Mouse (Mus musculus) cortical plate, adult 2 months (tissue): ENCODE results near the gene Taf8. TPM values are rescaled to one million over a fixed set of nuclear protein-coding genes. Genes with fewer than 3 reads are reported as not detected.

Experiments
- H3K27ac ChIP-seq: fragments of 200-500 bp; 2 replicates; pipeline ENCODE4 v1.5.1; 2012; ENCODE audit warnings: low read length, control low read depth, inconsistent platforms; ENCODE audit not compliant: insufficient read depth
- H3K4me1 ChIP-seq: fragments of 200-500 bp; 2 replicates; pipeline ENCODE4 v1.6.1; 2011; ENCODE audit warnings: low read length; ENCODE audit not compliant: control insufficient read depth, insufficient read depth
- H3K4me3 ChIP-seq: fragments of 200-500 bp; 2 replicates; pipeline ENCODE4 v1.5.1; 2011; ENCODE audit warnings: mild to moderate bottlenecking, low read length, control low read depth; ENCODE audit not compliant: insufficient read depth
- CTCF ChIP-seq: fragments of 200-500 bp; IDR thresholded peaks from 2 replicates; pipeline ENCODE4 v1.5.1; 2011; ENCODE audit warnings: mild to moderate bottlenecking, control low read depth, low read length; ENCODE audit not compliant: insufficient read depth; ENCODE audit errors: extremely low read depth
- POLR2A ChIP-seq: fragments of 200-500 bp; IDR thresholded peaks from 2 replicates; pipeline ENCODE4 v1.6.1; 2011; ENCODE audit warnings: mild to moderate bottlenecking, low read length, control low read depth; ENCODE audit not compliant: insufficient read depth; ENCODE audit errors: extremely low read depth
- polyA plus RNA-seq: library from polyadenylated mRNA; depleted of rRNA; stranded (reverse); fragments of >200 nt; gene quantifications from 2 replicates; pipeline ENCODE4 v1.2.3, GENCODE M21; 2012; rRNA removed

Gene Taf8
- polyA plus RNA-seq, 1 experiment = 25.9 TPM

- Histone ChIP-seq H3K4me1 (no peaks in the 10 kb centered on the region), H3K4me3 (no peak overlapping the region), H3K27ac (no peak overlapping the region)
- TF ChIP-seq POLR2A (no peak), CTCF (no peak)
Observed at GRCm38 (mm10) chr17:47440359-47440890, 61.7 kb downstream of the Taf8 start.

GRCm38 (mm10) chr17:47439396-47440028, 62.6 kb downstream of the Taf8 start:
- no peak for TF ChIP-seq CTCF
- TF ChIP-seq POLR2A = no peak
- Histone ChIP-seq H3K4me3 (no peak overlapping the region), H3K4me1 (no peaks in the 10 kb centered on the region), H3K27ac (no peak overlapping the region)

- Histone ChIP-seq H3K27ac (no peak overlapping the region), H3K4me3 (no peak overlapping the region), H3K4me1 (no peaks in the 10 kb centered on the region)
- TF ChIP-seq CTCF (no peak), POLR2A (no peak)
Observed at GRCm38 (mm10) chr17:47438611-47439010, 63.5 kb downstream of the Taf8 start.

GRCm38 (mm10) chr17:47436907-47437547, 65.1 kb downstream of the Taf8 start, which contains the start of gene 1700001C19Rik:
Gene 1700001C19Rik, minus strand, starts transcription at chr17:47437376.
- H3K4me3 ChIP-seq = peak within 1 kb of the TSS; percentile 29; the same call in 1 of the 2 replicates
- no peak for TF ChIP-seq POLR2A
- TF ChIP-seq CTCF = no peak
- H3K4me1 ChIP-seq = no peaks in the 10 kb centered on the region
- no peak within 1 kb of the TSS for H3K27ac ChIP-seq

GRCm38 (mm10) chr17:47436156-47436906, 65.8 kb downstream of the Taf8 start, which contains the start of gene AI661453:
Gene AI661453, plus strand, starts transcription at chr17:47436615.
- H3K27ac ChIP-seq = no peak within 1 kb of the TSS
- TF ChIP-seq CTCF = no peak
- no peak for TF ChIP-seq POLR2A

More at GRCm38 (mm10) chr17:47436156-47436906, 65.8 kb downstream of the Taf8 start, which contains the start of gene AI661453:
- peak within 1 kb of the TSS; percentile 29; the same call in 1 of the 2 replicates for H3K4me3 ChIP-seq
- no peaks in the 10 kb centered on the region for H3K4me1 ChIP-seq

Other genes starting within 250 kb of the Taf8 start
- 45.1 and 47.7 TPM in 2 replicates for gene Mrps10, start 133.4 kb downstream of the Taf8 start, polyA plus RNA-seq
- 1.2 and 1.3 TPM in 2 replicates for gene Guca1b, start 116.9 kb downstream of the Taf8 start, polyA plus RNA-seq
- 0.21 and 0.47 TPM in 2 replicates for gene Guca1a, start 101.7 kb downstream of the Taf8 start, polyA plus RNA-seq
- gene AI661453, start 65.7 kb downstream of the Taf8 start, polyA plus RNA-seq = 0.25 and 0.28 TPM in 2 replicates
- gene 1700001C19Rik, start 64.9 kb downstream of the Taf8 start, polyA plus RNA-seq = 0.21 and 0.33 TPM in 2 replicates
- gene Ccnd3, start 2.8 kb upstream of the Taf8 start, polyA plus RNA-seq = 31.3 and 32.5 TPM in 2 replicates
- gene Bysl, start 109.2 kb upstream of the Taf8 start, polyA plus RNA-seq = 17.0 and 17.6 TPM in 2 replicates
- 32.6 and 34.0 TPM in 2 replicates for gene Med20, start 109.3 kb upstream of the Taf8 start, polyA plus RNA-seq
- 1.9 and 2.9 TPM in 2 replicates for gene Gm20517, start 109.3 kb upstream of the Taf8 start, polyA plus RNA-seq
- gene Usp49, start 128.4 kb upstream of the Taf8 start, polyA plus RNA-seq = 12.4 and 12.5 TPM in 2 replicates
- 164 and 167 TPM in 2 replicates for gene Tomm6, start 186.1 kb upstream of the Taf8 start, polyA plus RNA-seq
- 35.9 and 40.2 TPM in 2 replicates for gene Frs3, start 186.7 kb upstream of the Taf8 start, polyA plus RNA-seq
- 5.8 and 6.7 TPM in 2 replicates for gene Gm21981, start 192.2 kb upstream of the Taf8 start, polyA plus RNA-seq
- 0.59 and 1.3 TPM in 2 replicates for gene Prickle4, start 192.4 kb upstream of the Taf8 start, polyA plus RNA-seq
- not detected in 2 replicates for gene Pgc, start 224.6 kb upstream of the Taf8 start, polyA plus RNA-seq
- gene Tfeb, start 234.7 kb upstream of the Taf8 start, polyA plus RNA-seq = 11.1 and 11.4 TPM in 2 replicates